Mouse (Mus musculus) small intestine, adult 2 months (tissue): ENCODE results near the gene Hoxc10. TPM values are rescaled to one million over a fixed set of nuclear protein-coding genes. Genes with fewer than 3 reads are reported as not detected.

Experiments
- H3K27ac ChIP-seq: fragments of 200-500 bp; 2 replicates; pipeline ENCODE4 v1.5.1; 2012; ENCODE audit warnings: low read depth, low read length, control low read depth, inconsistent platforms; ENCODE audit not compliant: insufficient read depth
- H3K27me3 ChIP-seq: fragments of 200-500 bp; 2 replicates; pipeline ENCODE4 v1.6.1; 2012; ENCODE audit warnings: mild to moderate bottlenecking, moderate library complexity, low read length, inconsistent platforms; ENCODE audit not compliant: control insufficient read depth, insufficient read depth
- H3K36me3 ChIP-seq: fragments of 200-500 bp; 2 replicates; pipeline ENCODE4 v1.6.1; 2012; ENCODE audit warnings: mild to moderate bottlenecking, low read length, control low read depth, inconsistent platforms; ENCODE audit not compliant: control insufficient read depth, insufficient read depth
- H3K4me1 ChIP-seq: fragments of 200-500 bp; 2 replicates; pipeline ENCODE4 v1.6.1; 2012; ENCODE audit warnings: low read length, inconsistent platforms, mixed read lengths; ENCODE audit not compliant: control insufficient read depth, insufficient read depth, insufficient read length
- H3K4me3 ChIP-seq: fragments of 200-500 bp; 2 replicates; pipeline ENCODE4 v1.5.1; 2012; ENCODE audit warnings: low read depth, mild to moderate bottlenecking, control low read depth, inconsistent platforms, low read length, moderate library complexity
- CTCF ChIP-seq: fragments of 200-500 bp; IDR thresholded peaks from 2 replicates; pipeline ENCODE4 v1.5.1; 2012; ENCODE audit warnings: low read depth, mild to moderate bottlenecking, control low read depth, inconsistent platforms, low read length, moderate library complexity, mixed read lengths; ENCODE audit not compliant: insufficient replicate concordance, insufficient read length; ENCODE audit errors: extremely low read depth
- POLR2A ChIP-seq: fragments of 200-500 bp; IDR thresholded peaks from 2 replicates; pipeline ENCODE4 v1.6.1; 2012; ENCODE audit warnings: low read depth, mild to moderate bottlenecking, control low read depth, inconsistent platforms, low read length, moderate library complexity
- WGBS: fragments of 180-500 bp; shearing (Covaris S2); methylation state at CpG from one replicate; pipeline ENCODE4 v1.1.7; 2018; 5-methylcytosine and 5-hydroxymethylcytosine counted together
- polyA plus RNA-seq: library from polyadenylated mRNA; depleted of rRNA; stranded (reverse); fragments of >200 nt; gene quantifications from 2 replicates; pipeline ENCODE4 v1.2.3, GENCODE M21; 2012

Gene Hoxc10
- polyA plus RNA-seq, 1 experiment: not detected

DNA sequence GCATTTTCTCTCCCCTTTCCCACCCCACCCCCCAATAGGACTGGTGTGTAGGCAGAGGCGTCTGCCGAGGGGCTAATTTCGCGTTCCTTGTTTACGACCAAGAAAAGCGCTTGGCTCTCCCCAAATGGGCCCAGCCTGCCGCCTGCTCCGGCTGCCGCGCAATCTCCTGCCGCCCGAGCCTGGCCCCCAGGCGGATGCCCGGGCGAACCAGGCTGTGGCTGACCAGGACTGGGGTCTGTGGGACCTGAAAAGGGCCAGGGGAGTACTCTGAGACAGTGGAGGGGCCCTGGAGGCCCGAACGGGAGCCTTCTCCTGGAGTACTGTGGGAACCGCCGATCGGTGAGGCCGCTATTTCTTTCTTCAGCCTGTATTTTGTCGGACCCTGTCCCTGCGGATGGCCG is 33.9 kb downstream of the Hoxc10 start:
- H3K27me3 ChIP-seq: peaks cover 69% of the 10 kb centered on the region

GRCm38 (mm10) chr15:103001370-103001769 is 34.8 kb downstream of the Hoxc10 start:
- no peak overlapping the region; the same call in 1 of the 2 replicates for H3K27ac ChIP-seq
- WGBS: 50% methylated on average over 2 of the region's 2 CpGs
- no peak for TF ChIP-seq CTCF
- no peak for TF ChIP-seq POLR2A
- no peaks in the 10 kb centered on the region for H3K36me3 ChIP-seq
- H3K4me3 ChIP-seq: no peak overlapping the region
- H3K27me3 ChIP-seq: peaks cover 69% of the 10 kb centered on the region
- H3K4me1 ChIP-seq: peaks cover 3% of the 10 kb centered on the region; the same call in 1 of the 2 replicates

More for the DNA sequence above, 33.9 kb downstream of the Hoxc10 start:
- Histone ChIP-seq H3K27ac (peak overlapping the region; percentile 64), H3K36me3 (no peaks in the 10 kb centered on the region), H3K4me1 (peaks cover 3% of the 10 kb centered on the region; the same call in 1 of the 2 replicates), H3K4me3 (peak overlapping the region; percentile 50)
- TF ChIP-seq CTCF (no peak), POLR2A (no peak)
- 12% methylated on average over 24 of the region's 24 CpGs for WGBS

DNA sequence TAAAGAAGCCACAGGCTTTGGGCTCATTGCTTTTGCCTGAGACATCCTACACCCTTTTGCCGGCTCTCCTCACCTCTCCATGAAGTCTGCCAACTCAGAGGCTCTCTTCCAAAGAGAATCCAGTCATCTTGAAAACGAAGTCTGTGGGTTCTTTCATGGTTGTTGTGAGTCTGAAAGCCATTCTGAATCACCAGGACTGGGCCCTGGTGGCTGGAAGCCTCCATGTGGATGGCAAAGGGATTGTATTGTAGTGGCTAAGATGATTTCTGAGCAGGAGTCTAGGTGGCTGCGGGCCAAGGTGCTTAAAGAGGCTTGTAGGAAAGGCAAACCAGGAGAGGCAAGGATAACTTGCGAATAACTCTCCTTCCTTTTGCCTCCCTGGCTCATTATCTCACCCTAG is 35.6 kb downstream of the Hoxc10 start:
- WGBS: 25% methylated on average over 4 of the region's 4 CpGs

GRCm38 (mm10) chr15:103002821-103003448 is 36.3 kb downstream of the Hoxc10 start:
- WGBS: 13% methylated on average over 13 of the region's 13 CpGs
- Histone ChIP-seq H3K27ac (no peak overlapping the region; the same call in 1 of the 2 replicates), H3K4me1 (peaks cover 3% of the 10 kb centered on the region; the same call in 1 of the 2 replicates), H3K4me3 (no peak overlapping the region), H3K27me3 (peaks cover 60% of the 10 kb centered on the region), H3K36me3 (no peaks in the 10 kb centered on the region)
- no peak for TF ChIP-seq POLR2A
- no peak for TF ChIP-seq CTCF

More for the DNA sequence above, 35.6 kb downstream of the Hoxc10 start:
- Histone ChIP-seq H3K36me3 (no peaks in the 10 kb centered on the region), H3K27me3 (peaks cover 68% of the 10 kb centered on the region), H3K27ac (no peak overlapping the region), H3K4me1 (peaks cover 3% of the 10 kb centered on the region; the same call in 1 of the 2 replicates), H3K4me3 (no peak overlapping the region)
- TF ChIP-seq POLR2A (no peak), CTCF (no peak)

DNA sequence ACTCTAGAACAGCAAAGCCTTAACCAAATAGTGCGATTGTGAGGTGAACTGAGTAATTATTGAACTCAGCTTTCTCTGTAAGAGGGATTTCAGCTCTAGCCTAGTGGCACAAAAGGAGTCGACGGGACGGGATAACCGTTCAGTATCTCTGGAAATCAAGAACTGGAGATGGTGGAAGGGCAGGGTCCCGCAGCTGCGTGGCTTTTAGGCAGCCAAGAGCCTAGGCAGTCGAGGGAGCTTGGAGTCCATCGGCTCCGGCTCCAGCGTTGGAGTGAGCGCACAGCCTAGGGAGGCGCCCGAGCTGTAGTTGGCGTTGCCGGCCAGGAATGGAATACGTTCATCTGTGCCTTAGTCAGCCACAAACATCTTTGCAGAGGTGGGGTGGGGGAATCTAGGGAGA is 38.7 kb downstream of the Hoxc10 start:
- 4% methylated on average over 17 of the region's 17 CpGs for WGBS
- Histone ChIP-seq H3K36me3 (no peaks in the 10 kb centered on the region), H3K4me3 (no peak overlapping the region), H3K27ac (peak overlapping the region; percentile 52), H3K27me3 (peaks cover 49% of the 10 kb centered on the region), H3K4me1 (peaks cover 2% of the 10 kb centered on the region; the same call in 1 of the 2 replicates)
- TF ChIP-seq CTCF: no peak

GRCm38 (mm10) chr15:103005797-103006196 is 39.2 kb downstream of the Hoxc10 start:
- H3K4me1 ChIP-seq: peaks cover 2% of the 10 kb centered on the region; the same call in 1 of the 2 replicates
- no peak overlapping the region for H3K4me3 ChIP-seq
- H3K36me3 ChIP-seq: no peaks in the 10 kb centered on the region
- peak overlapping the region; percentile 52 for H3K27ac ChIP-seq
- no peak for TF ChIP-seq CTCF
- TF ChIP-seq POLR2A: no peak
- peaks cover 50% of the 10 kb centered on the region for H3K27me3 ChIP-seq
- 17% methylated on average over 5 of the region's 5 CpGs for WGBS

DNA sequence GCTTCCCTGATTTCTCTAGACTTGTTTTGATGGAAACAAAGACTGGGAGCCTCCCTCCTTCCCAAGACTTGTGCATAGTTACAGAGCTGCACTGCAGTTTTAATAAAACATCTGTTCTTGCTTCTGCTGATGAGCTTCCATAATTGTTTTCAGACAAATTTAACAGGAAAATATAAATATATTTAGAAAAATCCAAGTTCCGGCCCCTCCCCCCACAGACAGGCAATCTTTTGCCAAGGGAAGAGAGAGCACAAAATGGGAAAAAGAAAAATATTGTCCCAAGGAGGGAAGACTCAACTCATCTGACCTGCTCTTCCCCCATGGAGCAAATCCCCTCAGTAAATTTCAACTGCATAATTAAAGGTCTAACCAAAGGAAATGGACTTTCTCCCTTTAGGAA is 39.7 kb downstream of the Hoxc10 start:
- Histone ChIP-seq H3K27me3 (peaks cover 50% of the 10 kb centered on the region), H3K4me1 (peaks cover 2% of the 10 kb centered on the region; the same call in 1 of the 2 replicates), H3K27ac (0 out of 2 replicates have a peak overlapping the region, but pooled peaks have one; percentile 52), H3K36me3 (no peaks in the 10 kb centered on the region), H3K4me3 (no peak overlapping the region)
- 47% methylated on average over 1 of the region's 1 CpGs for WGBS
- no peak for TF ChIP-seq CTCF
- no peak for TF ChIP-seq POLR2A
